Mouse (Mus musculus) embryonic facial prominence, embryonic 15.5 days (tissue): ENCODE measurements at regions not wholly inside any gene's neighbourhood (a gene's known extent, or its start where the extent isn't known, plus 50 kb on each side); places are given as distances from the start of the nearest gene placed in this dataset.

Experiments
- ATAC-seq: fragments of 200-750 bp; cut with Nextera tagmentation; 2 replicates; pipeline ENCODE4 v1.8.0; 2017; ENCODE audit warnings: low read depth, moderate TSS enrichment; ENCODE audit not compliant: insufficient number of reproducible peaks, low FRiP score, low TSS enrichment
- H3K27ac ChIP-seq: fragments of 300-500 bp; sonication (generic); replicated peaks from 2 replicates; pipeline ENCODE4 v1.5.1; 2015; ENCODE audit warnings: mild to moderate bottlenecking, inconsistent platforms
- H3K27me3 ChIP-seq: fragments of 300-500 bp; sonication (generic); 2 replicates; pipeline ENCODE4 v1.6.1; 2015; ENCODE audit warnings: inconsistent platforms
- H3K36me3 ChIP-seq: fragments of 300-500 bp; sonication (generic); 2 replicates; pipeline ENCODE4 v1.6.1; 2015; ENCODE audit warnings: mild to moderate bottlenecking, inconsistent platforms
- H3K4me1 ChIP-seq: fragments of 300-500 bp; sonication (generic); 2 replicates; pipeline ENCODE4 v1.6.1; 2015; ENCODE audit warnings: inconsistent platforms
- H3K4me2 ChIP-seq: fragments of 300-500 bp; sonication (generic); replicated peaks from 2 replicates; pipeline ENCODE4 v1.6.1; 2015; ENCODE audit warnings: mild to moderate bottlenecking, inconsistent platforms
- H3K4me3 ChIP-seq: fragments of 300-500 bp; sonication (generic); replicated peaks from 2 replicates; pipeline ENCODE4 v1.5.1; 2015; ENCODE audit warnings: mild to moderate bottlenecking, inconsistent platforms
- H3K9ac ChIP-seq: fragments of 300-500 bp; sonication (generic); 2 replicates; pipeline ENCODE4 v1.6.1; 2015; ENCODE audit warnings: inconsistent platforms
- H3K9me3 ChIP-seq: fragments of 300-500 bp; sonication (generic); replicated peaks from 2 replicates; pipeline ENCODE4 v1.6.1; 2016; ENCODE audit warnings: inconsistent platforms
- WGBS: fragments of 180-500 bp; shearing (Covaris S2); methylation state at CpG from one replicate; pipeline ENCODE4 v1.1.7; 2015; 5-methylcytosine and 5-hydroxymethylcytosine counted together

DNA sequence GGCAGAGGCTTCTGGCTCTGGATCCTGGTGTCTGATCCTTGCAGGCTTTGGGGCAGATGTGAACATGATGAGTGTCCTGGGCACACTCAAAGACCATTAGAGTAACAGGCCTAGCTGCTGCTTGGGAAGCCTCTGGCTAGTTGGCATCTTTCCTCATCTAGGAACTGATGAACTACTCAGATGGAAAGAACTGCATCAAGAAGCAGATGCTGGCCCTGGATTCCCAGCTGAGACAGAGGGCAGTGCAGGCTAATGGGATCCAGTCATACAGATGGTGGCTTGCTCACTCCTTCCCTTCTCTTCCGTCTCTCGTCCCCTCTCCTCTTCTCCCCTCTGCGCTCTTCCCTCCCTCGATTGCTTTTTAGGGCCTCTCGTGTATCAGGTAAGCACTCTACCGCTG is 219.8 kb upstream of the Gm4791 start:
- ATAC-seq, result no peak
- H3K27ac ChIP-seq, result no peak overlapping the region
- H3K9ac ChIP-seq, result no peak overlapping the region
- H3K4me3 ChIP-seq, result no peak overlapping the region
- no peaks in the 10 kb centered on the region for H3K27me3 ChIP-seq
- no peaks in the 10 kb centered on the region for H3K36me3 ChIP-seq
- no peak overlapping the region for H3K4me2 ChIP-seq
- no peaks in the 10 kb centered on the region for H3K4me1 ChIP-seq
- H3K9me3 ChIP-seq, result no peaks in the 10 kb centered on the region
- 77% methylated on average over 6 of the region's 6 CpGs for WGBS

- Histone ChIP-seq H3K4me3 (no peak overlapping the region), H3K27me3 (no peaks in the 10 kb centered on the region), H3K4me2 (no peak overlapping the region), H3K36me3 (no peaks in the 10 kb centered on the region), H3K4me1 (no peaks in the 10 kb centered on the region), H3K9me3 (no peaks in the 10 kb centered on the region), H3K9ac (no peak overlapping the region), H3K27ac (no peak overlapping the region)
- WGBS, result 63% methylated on average over 2 of the region's 2 CpGs
- no peak for ATAC-seq
Measured at GRCm38 (mm10) chr9:46774821-46775220, 223.7 kb upstream of the Gm4791 start.

- WGBS, result 49% methylated on average over 4 of the region's 4 CpGs
- H3K9me3 ChIP-seq, result no peaks in the 10 kb centered on the region
- H3K27me3 ChIP-seq, result 0 out of 2 replicates have a peak, but pooled peaks cover 3% of the 10 kb centered on the region
- no peak overlapping the region for H3K4me2 ChIP-seq
- no peak overlapping the region for H3K9ac ChIP-seq
- no peaks in the 10 kb centered on the region for H3K36me3 ChIP-seq
- H3K27ac ChIP-seq, result no peak overlapping the region
- ATAC-seq, result no peak
- H3K4me3 ChIP-seq, result no peak overlapping the region
- no peaks in the 10 kb centered on the region for H3K4me1 ChIP-seq
Measured at GRCm38 (mm10) chr9:46760247-46760646, 238.3 kb upstream of the Gm4791 start.

- H3K9ac ChIP-seq, result no peak overlapping the region
- H3K27ac ChIP-seq, result no peak overlapping the region
- ATAC-seq, result no peak
- no peaks in the 10 kb centered on the region for H3K9me3 ChIP-seq
- 79% methylated on average over 6 of the region's 6 CpGs for WGBS
- H3K27me3 ChIP-seq, result peaks cover 3% of the 10 kb centered on the region; the same call in 1 of the 2 replicates
- no peak overlapping the region for H3K4me2 ChIP-seq
- H3K4me3 ChIP-seq, result no peak overlapping the region
- H3K4me1 ChIP-seq, result no peaks in the 10 kb centered on the region
- H3K36me3 ChIP-seq, result no peaks in the 10 kb centered on the region
Measured at GRCm38 (mm10) chr9:46757005-46757672, 241.4 kb upstream of the Gm4791 start.

DNA sequence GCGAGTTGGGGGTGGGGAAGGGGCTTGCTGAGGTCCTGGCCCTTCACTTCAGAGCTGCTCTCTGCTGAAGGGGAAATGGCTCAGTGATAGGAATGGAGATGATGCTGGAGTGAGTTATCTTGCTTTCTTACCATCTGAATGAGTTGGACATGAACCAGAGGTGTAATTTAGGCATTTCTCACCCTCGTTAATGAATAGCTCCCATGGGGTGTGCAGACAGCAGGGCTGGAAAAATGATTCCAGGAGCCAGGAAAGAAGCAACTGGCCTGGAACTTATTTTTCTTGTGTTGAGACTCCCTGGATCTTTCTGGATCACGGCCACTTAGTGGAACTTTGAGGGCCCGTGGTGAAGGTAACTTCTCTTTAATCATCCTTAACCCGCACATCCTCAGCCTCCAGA is 246.6 kb upstream of the Gm4791 start:
- Histone ChIP-seq H3K4me2 (no peak overlapping the region), H3K9ac (no peak overlapping the region), H3K36me3 (no peaks in the 10 kb centered on the region), H3K4me1 (no peaks in the 10 kb centered on the region), H3K27me3 (no peaks in the 10 kb centered on the region; the same call in 1 of the 2 replicates), H3K27ac (no peak overlapping the region), H3K9me3 (no peaks in the 10 kb centered on the region), H3K4me3 (no peak overlapping the region)
- WGBS, result 46% methylated on average over 5 of the region's 5 CpGs
- no peak for ATAC-seq

- no peaks in the 10 kb centered on the region for H3K36me3 ChIP-seq
- no peaks in the 10 kb centered on the region for H3K4me1 ChIP-seq
- no peak overlapping the region for H3K9ac ChIP-seq
- no peaks in the 10 kb centered on the region for H3K9me3 ChIP-seq
- ATAC-seq, result no peak
- H3K27me3 ChIP-seq, result peaks cover 5% of the 10 kb centered on the region; the same call in 1 of the 2 replicates
- no peak overlapping the region for H3K4me3 ChIP-seq
- no peak overlapping the region for H3K4me2 ChIP-seq
- H3K27ac ChIP-seq, result no peak overlapping the region
- 73% methylated on average over 6 of the region's 6 CpGs for WGBS
Measured at GRCm38 (mm10) chr9:46749441-46749840, 249.1 kb upstream of the Gm4791 start.

DNA sequence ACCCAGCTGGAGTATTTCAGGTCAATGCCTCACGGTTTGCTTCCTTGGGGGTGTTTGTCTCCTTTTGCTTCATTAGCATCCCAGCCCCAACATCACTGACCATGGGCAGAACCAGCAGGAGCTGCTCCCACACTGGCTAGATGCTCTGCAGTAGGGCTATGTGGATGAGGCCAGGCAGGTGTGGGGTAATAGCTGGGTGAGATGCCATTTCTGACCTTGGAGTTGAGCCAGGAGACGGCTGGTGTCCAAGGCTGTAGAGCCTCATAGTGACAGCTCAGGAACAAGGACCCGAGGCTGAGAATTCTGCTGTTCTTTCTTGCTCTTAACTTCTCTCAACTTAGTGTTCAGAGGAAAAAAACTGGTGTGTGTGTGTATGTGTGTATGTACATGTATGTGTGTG is 252.3 kb upstream of the Gm4791 start:
- Histone ChIP-seq H3K4me2 (no peak overlapping the region), H3K36me3 (no peaks in the 10 kb centered on the region), H3K27ac (no peak overlapping the region), H3K4me3 (no peak overlapping the region), H3K9me3 (no peaks in the 10 kb centered on the region), H3K9ac (no peak overlapping the region), H3K27me3 (peaks cover 5% of the 10 kb centered on the region; the same call in 1 of the 2 replicates), H3K4me1 (no peaks in the 10 kb centered on the region)
- no peak for ATAC-seq
- WGBS, result 69% methylated on average over 3 of the region's 3 CpGs

DNA sequence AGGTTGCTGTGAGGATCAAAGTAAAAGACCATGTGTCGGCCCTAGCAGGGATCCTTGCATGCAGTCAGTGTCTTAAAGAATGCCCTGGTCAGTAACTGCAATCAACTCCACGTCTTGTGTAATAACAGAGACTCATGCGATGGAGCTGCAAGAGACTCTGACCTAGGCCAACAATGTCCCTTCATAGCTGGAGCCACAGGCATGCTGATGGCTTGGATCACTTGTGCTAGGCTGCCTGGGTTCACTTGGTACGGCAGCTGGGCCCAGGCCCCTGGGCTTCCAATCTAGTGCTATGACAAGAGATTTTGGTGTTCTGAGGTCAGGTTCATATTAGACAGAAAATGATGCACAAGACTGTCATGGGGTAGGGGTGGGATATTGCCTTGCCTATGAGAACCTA is 258.0 kb upstream of the Gm4791 start:
- WGBS, result 85% methylated on average over 4 of the region's 4 CpGs
- no peak overlapping the region for H3K4me3 ChIP-seq
- no peak overlapping the region for H3K9ac ChIP-seq
- H3K27me3 ChIP-seq, result peaks cover 5% of the 10 kb centered on the region; the same call in 1 of the 2 replicates
- H3K4me1 ChIP-seq, result 0 out of 2 replicates have a peak, but pooled peaks cover 6% of the 10 kb centered on the region
- no peak overlapping the region for H3K27ac ChIP-seq
- ATAC-seq, result no peak
- no peaks in the 10 kb centered on the region for H3K9me3 ChIP-seq
- no peaks in the 10 kb centered on the region for H3K36me3 ChIP-seq
- H3K4me2 ChIP-seq, result no peak overlapping the region

DNA sequence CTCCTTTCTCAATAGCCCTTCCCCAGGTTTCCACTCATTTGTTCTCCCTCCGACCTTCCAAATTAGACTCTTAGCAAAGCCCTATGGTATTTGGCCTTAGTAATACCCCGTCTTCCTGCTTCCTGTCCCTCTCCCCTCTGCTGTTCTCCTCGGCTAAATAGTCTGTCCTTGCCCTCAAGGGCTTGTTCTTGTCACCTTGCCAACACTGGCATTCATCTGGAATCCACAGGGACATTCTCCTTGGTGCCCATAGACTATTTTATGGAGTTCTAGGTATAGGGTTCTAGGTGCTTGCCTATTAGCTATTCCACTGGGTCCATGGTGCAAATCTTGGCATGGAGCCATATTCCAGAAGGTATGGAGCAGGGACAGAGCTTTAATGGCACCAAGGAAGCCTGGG is 259.2 kb upstream of the Gm4791 start:
- H3K4me2 ChIP-seq, result no peak overlapping the region
- H3K9me3 ChIP-seq, result no peaks in the 10 kb centered on the region
- H3K9ac ChIP-seq, result no peak overlapping the region
- no peaks in the 10 kb centered on the region for H3K36me3 ChIP-seq
- 48% methylated on average over 3 of the region's 3 CpGs for WGBS
- ATAC-seq, result no peak
- no peak overlapping the region for H3K4me3 ChIP-seq
- no peaks in the 10 kb centered on the region; the same call in 1 of the 2 replicates for H3K27me3 ChIP-seq
- 0 out of 2 replicates have a peak, but pooled peaks cover 6% of the 10 kb centered on the region for H3K4me1 ChIP-seq
- no peak overlapping the region for H3K27ac ChIP-seq

DNA sequence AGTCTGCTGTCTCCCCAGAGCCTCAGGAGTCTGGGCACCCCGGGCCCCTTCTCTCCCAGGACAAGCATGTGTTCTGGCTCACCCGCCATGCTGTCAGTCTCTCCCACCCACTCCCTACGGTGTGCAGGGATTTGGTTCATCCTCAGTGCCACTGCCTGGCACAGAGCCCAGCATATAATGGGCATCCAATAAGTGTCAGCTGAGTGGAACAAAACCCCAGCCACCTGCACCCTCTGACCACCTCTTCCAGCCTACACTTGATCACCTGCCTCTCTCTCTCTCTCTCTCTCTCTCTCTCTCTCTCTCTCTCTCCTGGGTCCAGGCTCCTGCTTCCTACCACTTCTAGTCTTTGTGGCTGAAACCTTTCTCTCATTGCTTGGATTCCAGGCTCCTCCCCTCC is 259.9 kb upstream of the Gm4791 start:
- Histone ChIP-seq H3K4me1 (0 out of 2 replicates have a peak, but pooled peaks cover 6% of the 10 kb centered on the region), H3K9ac (no peak overlapping the region), H3K4me2 (no peak overlapping the region), H3K36me3 (no peaks in the 10 kb centered on the region), H3K27me3 (no peaks in the 10 kb centered on the region; the same call in 1 of the 2 replicates), H3K9me3 (no peaks in the 10 kb centered on the region), H3K4me3 (no peak overlapping the region), H3K27ac (no peak overlapping the region)
- 22% methylated on average over 3 of the region's 3 CpGs for WGBS
- peak; percentile 51 for ATAC-seq

DNA sequence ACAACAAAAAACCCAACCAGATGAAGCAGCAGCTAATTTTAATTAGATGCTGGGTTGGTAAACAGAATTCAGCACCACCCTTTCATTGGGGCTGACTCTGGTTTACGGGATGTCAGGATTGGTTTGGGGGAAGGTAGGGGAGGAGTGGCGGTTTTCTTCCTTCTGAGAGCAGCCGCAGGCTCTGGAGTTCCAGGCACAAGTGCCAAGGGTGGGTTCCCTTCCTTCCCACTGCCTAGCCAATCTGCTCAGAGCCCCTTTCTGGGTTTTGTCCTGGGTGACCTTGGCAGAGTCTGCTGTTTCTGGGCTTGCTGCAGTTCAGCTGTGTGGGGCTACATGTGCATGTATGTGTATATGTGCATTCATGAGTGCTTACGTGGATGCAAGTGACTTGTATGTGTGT is 260.5 kb upstream of the Gm4791 start:
- no peak for ATAC-seq

DNA sequence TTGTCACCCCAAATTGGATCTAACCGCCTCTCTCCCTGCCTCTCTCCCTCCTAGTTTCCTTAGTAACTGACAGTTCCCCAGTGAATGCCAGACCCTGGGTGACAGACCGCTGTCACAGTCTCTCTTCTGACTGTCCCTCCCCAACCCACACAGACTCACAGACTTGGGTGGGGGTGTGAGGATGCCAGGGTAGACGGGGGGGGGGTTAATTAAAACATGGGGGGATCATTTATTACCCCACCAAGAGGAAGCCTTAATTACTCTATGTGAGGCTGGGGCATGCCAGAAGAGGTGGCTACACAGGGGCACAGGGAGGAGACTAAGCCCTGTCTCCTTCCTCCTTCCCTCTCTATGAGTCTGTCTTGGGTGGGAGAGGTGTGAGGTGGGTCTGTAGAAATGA is 261.1 kb upstream of the Gm4791 start:
- H3K4me1 ChIP-seq, result 0 out of 2 replicates have a peak, but pooled peaks cover 6% of the 10 kb centered on the region
- no peaks in the 10 kb centered on the region; the same call in 1 of the 2 replicates for H3K27me3 ChIP-seq
- WGBS, result 63% methylated on average over 3 of the region's 3 CpGs
- H3K4me3 ChIP-seq, result no peak overlapping the region
- H3K27ac ChIP-seq, result no peak overlapping the region
- no peak for ATAC-seq
- no peaks in the 10 kb centered on the region for H3K9me3 ChIP-seq
- H3K9ac ChIP-seq, result no peak overlapping the region
- H3K36me3 ChIP-seq, result no peaks in the 10 kb centered on the region
- H3K4me2 ChIP-seq, result no peak overlapping the region

More for the DNA sequence above, 260.5 kb upstream of the Gm4791 start:
- H3K9ac ChIP-seq, result no peak overlapping the region
- H3K36me3 ChIP-seq, result no peaks in the 10 kb centered on the region
- H3K27ac ChIP-seq, result no peak overlapping the region
- no peak overlapping the region for H3K4me3 ChIP-seq
- H3K4me1 ChIP-seq, result 0 out of 2 replicates have a peak, but pooled peaks cover 6% of the 10 kb centered on the region
- H3K4me2 ChIP-seq, result no peak overlapping the region
- H3K9me3 ChIP-seq, result no peaks in the 10 kb centered on the region
- H3K27me3 ChIP-seq, result no peaks in the 10 kb centered on the region; the same call in 1 of the 2 replicates
- WGBS, result 47% methylated on average over 4 of the region's 4 CpGs
